Mouse (Mus musculus) heart, embryonic 16.5 days (tissue): Measurements from ENCODE around the gene Obp2a. TPM values are rescaled to one million over a fixed set of nuclear protein-coding genes. Genes with fewer than 3 reads are reported as not detected.
"Not testable (repeated sequence)": the region's sequence is repeated elsewhere in the genome, so short reads cannot be mapped to it uniquely, and the experiment has no call there.

Source experiments
- ATAC-seq: fragments of 200-750 bp; cut with Nextera tagmentation; replicated peaks from 2 replicates; pipeline ENCODE4 v1.8.0; 2017; ENCODE audit warnings: moderate number of reproducible peaks; ENCODE audit not compliant: insufficient read depth, low FRiP score; ENCODE audit errors: extremely low read depth
- H3K27ac ChIP-seq: fragments of 300-500 bp; sonication (generic); 2 replicates; pipeline ENCODE4 v1.5.1; 2014; ENCODE audit warnings: mild to moderate bottlenecking, low read length, control low read depth, moderate library complexity
- H3K27me3 ChIP-seq: fragments of 300-500 bp; sonication (generic); 2 replicates; pipeline ENCODE4 v1.6.1; 2014; ENCODE audit warnings: low read length, mixed read lengths; ENCODE audit not compliant: control insufficient read depth, insufficient read depth
- H3K36me3 ChIP-seq: fragments of 300-500 bp; sonication (generic); 2 replicates; pipeline ENCODE4 v1.6.1; 2014; ENCODE audit not compliant: control insufficient read depth, insufficient read depth
- H3K4me1 ChIP-seq: fragments of 300-500 bp; sonication (generic); 2 replicates; pipeline ENCODE4 v1.6.1; 2014; ENCODE audit warnings: low read length, mixed read lengths; ENCODE audit not compliant: control insufficient read depth, insufficient read depth
- H3K4me2 ChIP-seq: fragments of 300-500 bp; sonication (generic); 2 replicates; pipeline ENCODE4 v1.6.1; 2014; ENCODE audit warnings: low read depth, mild to moderate bottlenecking, control low read depth, low read length
- H3K4me3 ChIP-seq: fragments of 300-500 bp; sonication (generic); 2 replicates; pipeline ENCODE4 v1.5.1; 2014; ENCODE audit warnings: mild to moderate bottlenecking, control low read depth, low read length
- H3K9ac ChIP-seq: fragments of 300-500 bp; sonication (generic); 2 replicates; pipeline ENCODE4 v1.6.1; 2014; ENCODE audit warnings: low read length, control low read depth
- H3K9me3 ChIP-seq: fragments of 300-500 bp; sonication (generic); replicated peaks from 2 replicates; pipeline ENCODE4 v1.6.1; 2016; ENCODE audit warnings: low read length; ENCODE audit not compliant: control insufficient read depth
- WGBS: fragments of 180-500 bp; shearing (Covaris S2); extraction: QIAGEN DNeasy Blood & Tissue Kit; methylation state at CpG from one replicate; pipeline ENCODE4 v1.1.7; 2014; 5-methylcytosine and 5-hydroxymethylcytosine counted together
- polyA plus RNA-seq: library from polyadenylated mRNA; unstranded; fragments of >200 nt; fragmentation: Nextera tagmentation; extraction: Ambion mirVana; gene quantifications from 2 replicates; pipeline ENCODE4 v1.2.1, GENCODE M21; 2015

Obp2a gene
- not detected in 2 replicates for polyA plus RNA-seq

- H3K36me3 ChIP-seq, H3K4me1 ChIP-seq, H3K27ac ChIP-seq, H3K4me3 ChIP-seq, ATAC-seq, H3K4me2 ChIP-seq, H3K9me3 ChIP-seq, H3K9ac ChIP-seq, H3K27me3 ChIP-seq: not testable (repeated sequence)
- 70% methylated on average over 3 of the region's 3 CpGs for WGBS
Observed at GRCm38 (mm10) chr2:25699743-25700142, at the start of gene Obp2a. Gene Obp2a, plus strand, starts transcription at chr2:25700043.

GRCm38 (mm10) chr2:25652902-25653301 lies 46.9 kb upstream of the Obp2a start, which contains the start of gene Lcn8:
Gene Lcn8, plus strand, starts transcription at chr2:25653120.
- Histone ChIP-seq H3K27ac (no peak within 1 kb of the TSS), H3K9me3 (no peaks in the 10 kb centered on the region), H3K4me1 (no peaks in the 10 kb centered on the region), H3K4me3 (no peak within 1 kb of the TSS), H3K27me3 (0 out of 2 replicates have a peak, but pooled peaks cover 3% of the 10 kb centered on the region), H3K4me2 (no peak within 1 kb of the TSS), H3K36me3 (no peaks in the 10 kb centered on the region), H3K9ac (no peak within 1 kb of the TSS)
- 69% methylated on average over 2 of the region's 2 CpGs for WGBS
- ATAC-seq, result no peak

DNA sequence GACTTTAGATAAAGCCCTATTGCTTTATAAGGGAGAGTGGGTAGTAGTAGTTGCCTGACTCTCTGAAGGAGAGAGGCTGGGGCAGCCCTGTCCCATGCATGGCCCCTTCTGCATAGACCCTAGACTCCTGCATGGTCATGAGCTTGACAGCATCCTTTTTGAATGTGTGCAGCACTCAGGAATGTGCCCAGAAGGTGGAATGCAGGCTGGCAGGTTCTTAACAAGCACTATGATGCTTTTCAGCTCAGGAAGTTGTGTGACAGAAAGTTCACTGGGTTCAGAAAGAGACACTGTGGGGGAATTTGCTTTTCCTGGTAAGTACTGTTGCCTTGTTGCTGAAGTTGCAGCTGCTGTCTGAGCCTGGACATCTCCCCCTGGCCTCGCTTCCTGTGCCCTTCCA lies 45.3 kb upstream of the Obp2a start:
- no peak overlapping the region for H3K9ac ChIP-seq
- no peak overlapping the region for H3K4me2 ChIP-seq
- no peaks in the 10 kb centered on the region for H3K4me1 ChIP-seq
- no peak overlapping the region for H3K4me3 ChIP-seq
- 43% methylated on average over 1 of the region's 1 CpGs for WGBS
- H3K27me3 ChIP-seq, result 0 out of 2 replicates have a peak, but pooled peaks cover 3% of the 10 kb centered on the region
- ATAC-seq, result no peak
- H3K36me3 ChIP-seq, result no peaks in the 10 kb centered on the region
- H3K9me3 ChIP-seq, result no peaks in the 10 kb centered on the region
- H3K27ac ChIP-seq, result no peak overlapping the region

DNA sequence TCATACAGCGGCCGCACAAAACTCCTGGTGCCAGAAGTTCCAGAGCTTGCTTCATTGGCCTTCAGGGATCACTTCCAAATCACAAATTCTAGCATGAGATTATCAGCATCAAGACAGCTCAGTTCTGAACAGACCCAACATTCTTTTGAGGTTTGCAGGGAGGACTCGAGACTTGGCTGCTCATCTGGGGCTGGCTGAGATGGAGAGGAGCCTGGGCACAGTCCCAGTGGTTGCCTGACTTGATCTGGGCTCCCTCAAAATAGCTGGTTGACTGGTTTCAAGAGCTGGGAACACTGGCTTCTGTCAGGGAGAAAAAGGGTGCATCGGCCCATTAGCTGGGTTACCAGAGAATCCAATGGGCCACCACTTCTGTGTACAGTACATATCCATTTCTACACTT lies 43.2 kb upstream of the Obp2a start:
- H3K36me3 ChIP-seq, result no peaks in the 10 kb centered on the region
- no peaks in the 10 kb centered on the region for H3K9me3 ChIP-seq
- H3K4me2 ChIP-seq, result no peak overlapping the region
- H3K4me1 ChIP-seq, result no peaks in the 10 kb centered on the region
- H3K9ac ChIP-seq, result no peak overlapping the region
- 0 out of 2 replicates have a peak, but pooled peaks cover 3% of the 10 kb centered on the region for H3K27me3 ChIP-seq
- no peak overlapping the region for H3K4me3 ChIP-seq
- no peak for ATAC-seq
- H3K27ac ChIP-seq, result no peak overlapping the region
- 67% methylated on average over 4 of the region's 4 CpGs for WGBS

DNA sequence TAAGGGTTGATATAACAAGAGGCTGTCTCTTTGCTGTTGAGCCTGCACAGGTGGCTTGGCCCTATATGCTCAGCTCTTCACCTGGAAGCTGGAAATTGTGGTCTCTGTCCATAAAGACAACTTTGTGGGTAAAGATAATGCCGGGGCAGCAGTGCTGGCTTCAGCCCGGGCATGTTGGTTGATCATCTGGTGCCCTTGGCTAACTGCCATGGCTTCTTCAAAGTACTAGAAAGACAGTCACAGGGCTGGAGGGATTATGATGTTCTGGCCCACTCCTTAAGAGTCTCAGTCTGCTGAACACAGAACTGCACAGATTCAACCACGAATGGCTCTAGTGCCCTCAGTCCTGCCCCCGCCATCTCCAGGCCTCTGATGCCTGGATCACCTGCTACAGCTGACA lies 42.6 kb upstream of the Obp2a start:
- 71% methylated on average over 4 of the region's 4 CpGs for WGBS
- Histone ChIP-seq H3K27me3 (0 out of 2 replicates have a peak, but pooled peaks cover 3% of the 10 kb centered on the region), H3K4me2 (no peak overlapping the region), H3K36me3 (no peaks in the 10 kb centered on the region), H3K9me3 (no peaks in the 10 kb centered on the region), H3K4me3 (no peak overlapping the region), H3K9ac (no peak overlapping the region), H3K27ac (no peak overlapping the region), H3K4me1 (no peaks in the 10 kb centered on the region)
- ATAC-seq, result no peak

GRCm38 (mm10) chr2:25657652-25658051 lies 42.2 kb upstream of the Obp2a start, which contains the start of gene Lcn5:
Gene Lcn5, plus strand, starts transcription at chr2:25657952.
- Histone ChIP-seq H3K4me1 (no peaks in the 10 kb centered on the region), H3K4me2 (no peak within 1 kb of the TSS), H3K27me3 (0 out of 2 replicates have a peak, but pooled peaks cover 3% of the 10 kb centered on the region), H3K9me3 (no peaks in the 10 kb centered on the region), H3K27ac (no peak within 1 kb of the TSS), H3K9ac (no peak within 1 kb of the TSS), H3K36me3 (no peaks in the 10 kb centered on the region), H3K4me3 (no peak within 1 kb of the TSS)
- no peak for ATAC-seq

GRCm38 (mm10) chr2:25660279-25660678 lies 39.6 kb upstream of the Obp2a start:
- Histone ChIP-seq H3K4me3 (no peak overlapping the region), H3K9me3 (no peaks in the 10 kb centered on the region), H3K4me2 (no peak overlapping the region), H3K27ac (no peak overlapping the region), H3K36me3 (no peaks in the 10 kb centered on the region), H3K9ac (no peak overlapping the region), H3K27me3 (0 out of 2 replicates have a peak, but pooled peaks cover 3% of the 10 kb centered on the region), H3K4me1 (no peaks in the 10 kb centered on the region)
- WGBS, result 78% methylated on average over 8 of the region's 8 CpGs
- ATAC-seq, result no peak; the same call in 1 of the 2 replicates

GRCm38 (mm10) chr2:25661245-25661970 lies 38.4 kb upstream of the Obp2a start:
- no peak for ATAC-seq

GRCm38 (mm10) chr2:25663511-25663910 lies 36.3 kb upstream of the Obp2a start:
- H3K4me3 ChIP-seq, result no peak overlapping the region
- H3K9ac ChIP-seq, result no peak overlapping the region
- WGBS, result 57% methylated on average over 1 of the region's 1 CpGs
- no peaks in the 10 kb centered on the region for H3K36me3 ChIP-seq
- no peak overlapping the region for H3K4me2 ChIP-seq
- no peaks in the 10 kb centered on the region for H3K27me3 ChIP-seq
- no peak for ATAC-seq
- no peak overlapping the region for H3K27ac ChIP-seq
- no peaks in the 10 kb centered on the region for H3K9me3 ChIP-seq
- no peaks in the 10 kb centered on the region for H3K4me1 ChIP-seq

More at GRCm38 (mm10) chr2:25661245-25661970, 38.4 kb upstream of the Obp2a start:
- H3K9me3 ChIP-seq, result no peaks in the 10 kb centered on the region
- no peaks in the 10 kb centered on the region for H3K4me1 ChIP-seq
- 76% methylated on average over 6 of the region's 6 CpGs for WGBS
- no peaks in the 10 kb centered on the region for H3K36me3 ChIP-seq
- H3K9ac ChIP-seq, result no peak overlapping the region
- H3K27ac ChIP-seq, result no peak overlapping the region
- no peak overlapping the region for H3K4me3 ChIP-seq
- H3K4me2 ChIP-seq, result no peak overlapping the region
- H3K27me3 ChIP-seq, result no peaks in the 10 kb centered on the region
